Mouse (Mus musculus) MEL (cell line): Measurements from ENCODE around the gene Cwc27. TPM values are rescaled to one million over a fixed set of nuclear protein-coding genes. Genes with fewer than 3 reads are reported as not detected.

ENCODE experiments used
- DNase-seq: peaks from one replicate; pipeline ENCODE4 v3.0.0; 2011; ENCODE audit warnings: low read depth, low spot score
- H3K27ac ChIP-seq: 2 replicates; pipeline ENCODE4 v1.5.1; 2012; ENCODE audit warnings: low read depth, mild to moderate bottlenecking, control low read depth, low read length, moderate library complexity; ENCODE audit not compliant: control insufficient read depth
- H3K27me3 ChIP-seq, 2 experiments: fragments of 150-350 bp in 1 of 2; sonication (generic) in 1 of 2; 2 replicates each; pipeline ENCODE4 v1.6.1; 2012; ENCODE audit warnings: low read length in 2 of 2, mild to moderate bottlenecking in 2 of 2, improper control_type of control experiment in 1 of 2, moderate library complexity in 1 of 2; ENCODE audit not compliant: insufficient read depth in 2 of 2, control insufficient read depth in 1 of 2
- H3K36me3 ChIP-seq, 2 experiments: 2 replicates each; pipeline ENCODE4 v1.6.1; 2012 to 2014; ENCODE audit warnings: low read length in 2 of 2, improper control_type of control experiment in 1 of 2, inconsistent platforms in 1 of 2, mild to moderate bottlenecking in 1 of 2; ENCODE audit not compliant: insufficient read depth in 2 of 2, control insufficient read depth in 1 of 2
- H3K4me1 ChIP-seq, 2 experiments: fragments of 150-350 bp in 1 of 2; sonication (generic) in 1 of 2; 2 replicates each; pipeline ENCODE4 v1.6.1; 2012; ENCODE audit warnings: low read length in 2 of 2, improper control_type of control experiment in 1 of 2, mild to moderate bottlenecking in 1 of 2; ENCODE audit not compliant: insufficient read depth in 2 of 2, control insufficient read depth in 1 of 2
- H3K4me3 ChIP-seq, 2 experiments: fragments of 150-350 bp in 1 of 2; sonication (generic) in 1 of 2; 2 replicates each; pipeline ENCODE4 v1.5.1; 2012; ENCODE audit warnings: low read depth in 2 of 2, low read length in 2 of 2, mild to moderate bottlenecking in 2 of 2, moderate library complexity in 2 of 2, control low read depth in 1 of 2, improper control_type of control experiment in 1 of 2; ENCODE audit not compliant: control insufficient read depth in 1 of 2, insufficient read depth in 1 of 2
- H3K79me2 ChIP-seq: 2 replicates; pipeline ENCODE4 v1.6.1; 2012; ENCODE audit warnings: mild to moderate bottlenecking, low read length, moderate library complexity; ENCODE audit not compliant: control insufficient read depth, poor library complexity, insufficient read depth
- H3K9ac ChIP-seq: 2 replicates; pipeline ENCODE4 v1.6.1; 2012; ENCODE audit warnings: low read depth, mild to moderate bottlenecking, control low read depth, low read length, moderate library complexity; ENCODE audit not compliant: control insufficient read depth, poor library complexity, severe bottlenecking
- H3K9me3 ChIP-seq: fragments of 150-350 bp; sonication (generic); replicated peaks from 2 replicates; pipeline ENCODE4 v1.6.1; 2012; ENCODE audit warnings: mild to moderate bottlenecking, low read length, improper control_type of control experiment, moderate library complexity; ENCODE audit not compliant: insufficient read depth
- CTCF ChIP-seq, 3 experiments: IDR thresholded peaks in 2 of 3; conservative IDR thresholded peaks in 1 of 3; 2 replicates each; pipeline ENCODE4 v1.5.1; 2011 to 2012; ENCODE audit warnings: low read length in 3 of 3, low read depth in 2 of 3, mild to moderate bottlenecking in 2 of 3, improper control_type of control experiment in 1 of 3, inconsistent platforms in 1 of 3, mixed read lengths in 1 of 3, moderate library complexity in 1 of 3; ENCODE audit not compliant: control insufficient read depth in 1 of 3, insufficient read depth in 1 of 3, poor library complexity in 1 of 3, severe bottlenecking in 1 of 3
- MAFK ChIP-seq: IDR thresholded peaks from 2 replicates; pipeline ENCODE4 v1.6.1; 2011; ENCODE audit warnings: low read depth, mild to moderate bottlenecking, low read length, improper control_type of control experiment, borderline replicate concordance
- MAZ ChIP-seq: IDR thresholded peaks from 2 replicates; pipeline ENCODE4 v1.6.1; 2012; ENCODE audit warnings: low read depth, mild to moderate bottlenecking, inconsistent platforms, low read length, improper control_type of control experiment
- MEF2A ChIP-seq: IDR thresholded peaks from 2 replicates; pipeline ENCODE4 v1.6.1; 2014; ENCODE audit warnings: low read depth, mild to moderate bottlenecking, inconsistent platforms, low read length, improper control_type of control experiment; ENCODE audit not compliant: poor library complexity, insufficient replicate concordance, severe bottlenecking; ENCODE audit errors: extremely low read depth
- NELFE ChIP-seq: IDR thresholded peaks from 2 replicates; pipeline ENCODE4 v1.6.1; 2011; ENCODE audit warnings: low read depth, low read length, improper control_type of control experiment
- POLR2A ChIP-seq, 2 experiments: IDR thresholded peaks; 2 replicates each; pipeline ENCODE4 v1.6.1; 2011 to 2012; ENCODE audit warnings: low read length in 2 of 2, mild to moderate bottlenecking in 2 of 2, control low read depth in 1 of 2, improper control_type of control experiment in 1 of 2, low read depth in 1 of 2, moderate library complexity in 1 of 2; ENCODE audit not compliant: control insufficient read depth in 1 of 2, insufficient read depth in 1 of 2, poor library complexity in 1 of 2
- RAD21 ChIP-seq: IDR thresholded peaks from 2 replicates; pipeline ENCODE4 v1.6.1; 2011; ENCODE audit warnings: mild to moderate bottlenecking, low read depth, low read length, improper control_type of control experiment
- SMC3 ChIP-seq: IDR thresholded peaks from 2 replicates; pipeline ENCODE4 v1.6.1; 2011; ENCODE audit warnings: low read depth, low read length, improper control_type of control experiment
- TBP ChIP-seq: IDR thresholded peaks from 2 replicates; pipeline ENCODE4 v1.8.0; 2011; ENCODE audit warnings: low read depth, low read length, improper control_type of control experiment
- TCF12 ChIP-seq: IDR thresholded peaks from 2 replicates; pipeline ENCODE4 v1.6.1; 2014; ENCODE audit warnings: low read depth, mild to moderate bottlenecking, inconsistent platforms, low read length, improper control_type of control experiment, moderate library complexity
- USF1 ChIP-seq: IDR thresholded peaks from 2 replicates; pipeline ENCODE4 v1.6.1; 2014; ENCODE audit warnings: low read depth, mild to moderate bottlenecking, inconsistent platforms, low read length, improper control_type of control experiment, moderate library complexity
- polyA plus RNA-seq, 2 experiments: library from polyadenylated mRNA; stranded (reverse) in 1 of 2; unstranded in 1 of 2; fragments of >175 nt in 1 of 2; fragments of >200 nt in 1 of 2; gene quantifications; 2 replicates each; pipeline versions ENCODE4 v1.2.1 to v1.2.4; 2012; ENCODE audit warnings: low replicate concordance in 2 of 2, low read depth in 1 of 2; ENCODE audit not compliant: insufficient read length in 2 of 2, insufficient read depth in 1 of 2, missing spikeins in 1 of 2
- total RNA-seq: library from RNA; depleted of rRNA; stranded (reverse); fragments of 300-350 nt; gene quantifications from 2 replicates; pipeline ENCODE4 v1.2.3, GENCODE M21; 2012

The Cwc27 gene
- total and polyA plus RNA-seq, 3 experiments, result 18.3 to 22.0 TPM; not detected in 1

DNA sequence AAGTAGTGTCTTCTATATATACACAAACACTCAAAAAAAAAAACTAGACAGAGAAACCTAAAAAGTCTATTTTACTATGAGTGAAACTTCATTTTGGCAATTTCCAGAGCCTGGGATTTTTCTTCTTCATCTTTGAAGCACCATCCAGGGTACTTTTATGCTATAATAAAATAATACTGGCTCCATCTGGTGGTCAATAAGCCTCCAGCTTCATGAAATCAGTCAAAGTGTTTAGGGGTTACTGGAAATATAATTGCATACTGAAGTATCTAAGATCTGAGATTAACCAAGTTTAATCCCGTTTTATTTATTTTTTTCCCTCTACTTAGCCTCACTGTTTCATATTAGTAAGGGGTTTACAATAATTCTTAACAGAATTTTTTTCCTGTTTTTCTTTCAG, 135.7 kb downstream of the Cwc27 start:
- no peaks in the 10 kb centered on the region for H3K79me2 ChIP-seq
- DNase-seq, result no peak
- no peak overlapping the region for H3K27ac ChIP-seq
- no peaks in the 10 kb centered on the region for H3K27me3 ChIP-seq
- H3K4me3 ChIP-seq, result no peak overlapping the region
- H3K36me3 ChIP-seq, result peaks cover 0 to 10% of the 10 kb centered on the region in 2 experiments; a peak in 2 of 4 replicates
- H3K4me1 ChIP-seq, result peaks cover 2 to 11% of the 10 kb centered on the region in 2 experiments; a peak in 3 of 4 replicates
- TF ChIP-seq RAD21, result peak; percentile 35
- no peak for TF ChIP-seq MAZ
- peak; percentile 55 for TF ChIP-seq SMC3
- peak in 1 of 3 experiments; percentile 48; a peak in 2 of 6 replicates for TF ChIP-seq CTCF (IDR thresholded peaks at IDR 0.05 in 2 of 3, conservative IDR thresholded peaks at IDR 0.05 in 1 of 3; ENCODE audit: control insufficient read depth in 1 of 3, insufficient read depth in 1 of 3, low read depth in 2 of 3, low read length in 3 of 3, poor library complexity in 1 of 3, severe bottlenecking in 1 of 3)
- TF ChIP-seq, all 39 proteins: peak for 3
- H3K9ac ChIP-seq, result no peak overlapping the region
- no peaks in the 10 kb centered on the region for H3K9me3 ChIP-seq

DNA sequence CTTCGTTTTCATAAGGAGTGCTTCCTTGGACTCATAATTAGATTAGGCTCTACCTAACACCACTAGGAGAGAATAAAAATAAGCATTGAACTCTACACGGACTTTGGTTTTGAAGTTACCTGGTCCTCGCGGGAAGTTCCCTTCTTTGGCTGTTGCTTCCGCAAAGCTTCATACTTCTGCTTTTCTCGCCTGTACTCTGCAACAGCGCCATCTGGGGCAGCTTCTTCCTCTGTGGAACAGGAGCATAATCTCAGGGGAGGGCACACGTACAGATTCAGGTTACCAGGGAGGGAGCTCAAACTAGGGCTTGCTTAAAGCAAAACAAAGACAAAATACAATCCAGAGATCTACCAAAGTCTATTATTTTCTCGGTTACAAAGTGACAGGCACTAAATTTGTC, 155.8 kb downstream of the Cwc27 start:
- H3K9me3 ChIP-seq, result no peaks in the 10 kb centered on the region
- no peak overlapping the region for H3K27ac ChIP-seq
- H3K27me3 ChIP-seq, result no peaks in the 10 kb centered on the region
- H3K4me3 ChIP-seq, result no peak overlapping the region
- no peaks in the 10 kb centered on the region for H3K4me1 ChIP-seq
- no peaks in the 10 kb centered on the region for H3K79me2 ChIP-seq
- TF ChIP-seq RAD21 (no peak), NELFE (no peak), MEF2A (no peak), CTCF (IDR thresholded peaks at IDR 0.05 in 2 of 3, conservative IDR thresholded peaks at IDR 0.05 in 1 of 3; ENCODE audit: control insufficient read depth in 1 of 3, insufficient read depth in 1 of 3, low read depth in 2 of 3, low read length in 3 of 3, poor library complexity in 1 of 3, severe bottlenecking in 1 of 3) (peak in 2 of 3 experiments; percentile 21 to 31; a peak in 3 of 6 replicates)
- TF ChIP-seq, all 39 proteins: peak for 1
- Histone ChIP-seq H3K36me3 (no peaks in the 10 kb centered on the region; a peak in 1 of 4 replicates), H3K9ac (no peak overlapping the region)
- DNase-seq, result peak; percentile 46

GRCm38 (mm10) chr13:104660042-104660680, 156.8 kb downstream of the Cwc27 start:
- Histone ChIP-seq H3K9ac (no peak overlapping the region), H3K79me2 (no peaks in the 10 kb centered on the region), H3K9me3 (no peaks in the 10 kb centered on the region), H3K4me1 (no peaks in the 10 kb centered on the region), H3K36me3 (no peaks in the 10 kb centered on the region; a peak in 1 of 4 replicates), H3K27me3 (no peaks in the 10 kb centered on the region), H3K27ac (no peak overlapping the region), H3K4me3 (no peak overlapping the region)
- no peak for DNase-seq
- TF ChIP-seq TBP (no peak), POLR2A (IDR thresholded peaks at IDR 0.05; ENCODE audit: control insufficient read depth in 1 of 2, insufficient read depth in 1 of 2, low read depth in 1 of 2, low read length in 2 of 2, poor library complexity in 1 of 2) (no peak), TCF12 (no peak), MAFK (0 out of 2 replicates have a peak, but pooled peaks have one; percentile 12), USF1 (no peak), CTCF (IDR thresholded peaks at IDR 0.05 in 2 of 3, conservative IDR thresholded peaks at IDR 0.05 in 1 of 3; ENCODE audit: control insufficient read depth in 1 of 3, insufficient read depth in 1 of 3, low read depth in 2 of 3, low read length in 3 of 3, poor library complexity in 1 of 3, severe bottlenecking in 1 of 3) (no peak), NELFE (no peak)
